Mouse (Mus musculus): ENCODE results near the gene Ptpn22.

DNA sequence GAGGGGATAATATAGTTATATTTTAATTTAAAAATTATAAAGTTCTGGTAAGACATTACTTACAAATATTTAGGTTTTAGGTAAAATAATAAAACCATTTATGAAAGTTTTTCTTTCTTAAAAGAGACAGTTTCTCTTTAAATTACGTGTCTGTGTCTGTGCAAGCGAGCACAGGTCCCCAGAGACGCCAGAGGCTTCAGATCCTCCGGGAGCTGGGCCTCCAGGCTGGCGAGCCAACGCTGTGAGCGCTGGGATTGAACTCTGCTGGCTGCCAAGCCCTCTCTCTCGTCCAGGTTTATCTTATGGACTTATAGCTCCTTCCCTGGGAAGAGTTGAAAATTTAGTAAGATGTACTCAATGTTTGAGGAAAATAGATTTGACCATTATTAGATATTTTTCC lies 5.8 kb upstream of the Ptpn22 start:
- TF ChIP-seq POLR2A (IDR thresholded peaks at IDR 0.05; ENCODE audit: low read depth, low read length) (no peak), CTCF (IDR thresholded peaks at IDR 0.05; ENCODE audit: extremely low read depth, insufficient read depth, insufficient read length, insufficient replicate concordance) (no peak)
